Mouse (Mus musculus) CD4-positive naive resting alpha-beta T cell, adult 57 days (primary cell): ENCODE results near the gene Gm13083. TPM values are rescaled to one million over a fixed set of nuclear protein-coding genes. Genes with fewer than 3 reads are reported as not detected.

ENCODE experiments used
- total RNA-seq: library from RNA; stranded (reverse); gene quantifications from one replicate; pipeline ENCODE4 v1.2.4, GENCODE M21; 2023

The Gm13083 gene
- not detected for total RNA-seq

DNA sequence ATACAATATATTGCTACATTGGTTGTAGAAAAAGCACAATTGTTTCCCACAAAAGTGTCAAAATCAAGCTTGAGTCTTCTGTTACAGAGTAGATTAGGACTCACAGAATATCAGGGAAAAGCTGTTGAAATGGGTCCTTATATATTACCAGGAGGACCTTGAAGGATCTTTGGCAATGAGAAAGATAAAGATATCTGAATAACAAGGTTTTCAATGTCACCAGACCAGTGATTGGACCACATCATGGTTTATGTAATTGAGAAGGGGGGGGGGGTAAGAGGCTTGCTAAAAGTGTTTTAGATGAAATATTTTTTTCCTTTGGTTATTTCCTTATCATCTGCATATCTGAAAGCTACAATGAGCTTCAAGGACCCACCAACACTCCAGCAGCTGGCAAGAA lies at the start of gene Gm13083:
TSS of gene Gm13083 (plus strand) at position 301 of the 400 bp plus-strand sequence.

DNA sequence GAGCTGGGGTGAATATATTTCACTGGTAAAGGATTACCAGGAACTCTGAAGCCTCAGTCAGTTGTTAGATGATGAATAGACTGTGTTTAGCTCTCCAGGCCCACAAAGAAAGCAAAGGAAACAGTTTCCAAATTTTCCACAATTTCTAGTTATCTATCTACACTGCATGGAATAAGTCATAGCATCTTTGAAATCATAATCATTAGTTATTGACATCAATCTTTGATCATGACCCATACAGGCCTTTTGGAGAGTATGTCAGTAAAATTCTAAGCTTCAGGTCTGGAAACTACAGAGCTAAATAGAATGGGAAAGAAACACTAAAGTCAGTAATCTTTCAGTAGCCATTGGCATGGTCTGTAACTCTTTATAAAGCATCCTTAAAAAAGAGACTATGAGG lies 42.3 kb downstream of the Gm13083 start, which contains the start of gene Gm13088:
TSS of gene Gm13088 (minus strand) at position 101 of the 400 bp plus-strand sequence.

Other genes with a start within 250 kb of the Gm13083 start
- gene Pramel1, start 220.6 kb upstream of the Gm13083 start, total RNA-seq = not detected
- 44.3 TPM for gene Pramef8, start 202.6 kb upstream of the Gm13083 start, total RNA-seq
- gene Oog4, start 164.7 kb upstream of the Gm13083 start, total RNA-seq = not detected
- gene Gm13043, start 103.7 kb upstream of the Gm13083 start, total RNA-seq = not detected
- not detected for gene Gm13040, start 79.0 kb upstream of the Gm13083 start, total RNA-seq
- not detected for gene BC080695, start 63.3 kb upstream of the Gm13083 start, total RNA-seq
- gene Gm13057, start 63.3 kb upstream of the Gm13083 start, total RNA-seq = not detected
- not detected for gene Gm13088, start 42.2 kb downstream of the Gm13083 start, total RNA-seq
- gene Gm13089, start 87.7 kb downstream of the Gm13083 start, total RNA-seq = not detected
- gene Gm13078, start 104.5 kb downstream of the Gm13083 start, total RNA-seq = not detected
- gene Gm13023, start 174.3 kb downstream of the Gm13083 start, total RNA-seq = not detected
- not detected for gene Gm13084, start 201.1 kb downstream of the Gm13083 start, total RNA-seq
- not detected for gene Gm13103, start 231.5 kb downstream of the Gm13083 start, total RNA-seq